Mouse (Mus musculus): ENCODE results near the gene Tro. TPM values are rescaled to one million over a fixed set of nuclear protein-coding genes. Genes with fewer than 3 reads are reported as not detected.

Gene Tro
- polyA plus RNA-seq (2021; fragmentation: Nextera tagmentation): 20.1 and 21.6 TPM in 2 replicates
- long read RNA-seq, experiment 1, partial matches to known transcripts: 56 of 73 reads
- long read RNA-seq, experiment 1, other reads (novel, unspliced or antisense): 17 of 73 reads
- long read RNA-seq, experiment 2, full-length matches to known transcripts: 10 of 98 reads
- long read RNA-seq, experiment 2, partial matches to known transcripts: 65 of 98 reads
- long read RNA-seq, experiment 2, other reads (novel, unspliced or antisense): 23 of 98 reads

GRCm38 (mm10) chrX:150656908-150657796, at the start of gene Tro:
TSS of gene Tro (minus strand) at chrX:150657583.

Other genes starting within 250 kb of the Tro start
- 38.4 and 41.8 TPM in 2 replicates for gene Tmem29, start 198.4 kb downstream of the Tro start, polyA plus RNA-seq (2021; fragmentation: Nextera tagmentation)
- not detected in 2 replicates for gene Alas2, start 110.2 kb downstream of the Tro start, polyA plus RNA-seq (2021; fragmentation: Nextera tagmentation)
- 0.13 and 0.64 TPM in 2 replicates for gene Pfkfb1, start 69.4 kb downstream of the Tro start, polyA plus RNA-seq (2021; fragmentation: Nextera tagmentation)
- gene Apex2, start 67.7 kb downstream of the Tro start, polyA plus RNA-seq (2021; fragmentation: Nextera tagmentation): 4.9 and 5.4 TPM in 2 replicates
- gene Maged2, start 156.8 kb upstream of the Tro start, polyA plus RNA-seq (2021; fragmentation: Nextera tagmentation): 36.1 and 36.7 TPM in 2 replicates